Mouse (Mus musculus) CH12.LX (cell line): Measurements from ENCODE around the gene Prkca.

Experiments used
- CTCF ChIP-seq, 2 experiments: IDR thresholded peaks in 1 of 2; conservative IDR thresholded peaks in 1 of 2; 2 replicates each; pipeline ENCODE4 v1.5.1; 2011 to 2012; ENCODE audit warnings: low read depth in 2 of 2, low read length in 2 of 2, improper control_type of control experiment in 1 of 2, inconsistent platforms in 1 of 2, mild to moderate bottlenecking in 1 of 2, moderate library complexity in 1 of 2
- GABPA ChIP-seq: IDR thresholded peaks from 2 replicates; pipeline ENCODE4 v1.6.1; 2012; ENCODE audit warnings: low read depth, low read length, improper control_type of control experiment, inconsistent platforms; ENCODE audit not compliant: insufficient replicate concordance
- RCOR1 ChIP-seq: conservative IDR thresholded peaks from 2 replicates; pipeline ENCODE4 v1.6.1; 2012; ENCODE audit warnings: low read depth, mild to moderate bottlenecking, inconsistent platforms, low read length, improper control_type of control experiment

DNA sequence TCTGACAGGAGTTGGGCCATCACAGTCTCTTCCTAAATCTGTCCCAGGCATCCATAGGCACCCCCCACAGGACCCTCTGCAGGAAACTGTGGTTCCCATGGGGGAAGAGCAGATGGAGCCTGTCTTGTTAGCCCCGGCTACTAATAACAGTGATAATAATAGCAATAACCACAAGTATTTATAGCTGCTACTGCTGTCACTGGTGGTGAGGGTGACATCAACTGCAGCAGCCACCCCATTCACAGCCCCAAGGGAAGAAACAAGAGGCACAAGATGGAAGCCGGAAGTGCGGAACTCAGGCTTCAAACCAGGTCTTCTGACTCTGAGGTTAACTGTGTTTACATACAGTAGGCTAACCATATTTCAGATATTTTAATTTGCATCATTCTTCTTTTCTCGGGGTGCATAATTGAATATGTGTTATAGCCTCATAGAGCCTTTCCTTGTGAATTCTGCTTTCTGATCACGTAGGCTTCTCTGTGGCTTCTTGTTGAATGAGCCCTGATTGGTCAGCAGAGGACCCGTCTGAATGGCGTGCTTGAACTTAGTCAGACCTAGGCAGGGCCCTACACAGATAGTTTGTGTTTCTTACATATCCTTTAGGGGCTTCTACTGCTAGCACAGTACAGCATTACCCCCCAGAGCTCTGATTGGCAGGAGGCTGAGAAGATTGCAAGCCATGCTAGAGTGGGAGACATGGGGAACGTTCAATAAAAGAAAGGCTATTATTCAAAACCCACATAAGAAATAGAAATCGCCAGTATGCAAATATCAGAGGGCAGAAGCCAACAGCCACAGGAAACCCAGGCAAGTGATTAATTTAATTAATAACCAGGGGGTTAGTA is 189.5 kb downstream of the Prkca start:
- TF ChIP-seq RCOR1 (peak; percentile 84; the same call in 1 of the 2 replicates), CTCF (conservative IDR thresholded peaks at IDR 0.05 in 1 of 2, IDR thresholded peaks at IDR 0.05 in 1 of 2; ENCODE audit: low read depth in 2 of 2, low read length in 2 of 2) (no peak), GABPA (no peak)
